Mouse (Mus musculus): Measurements from ENCODE around the gene Plcd3.

Gene Plcd3

DNA sequence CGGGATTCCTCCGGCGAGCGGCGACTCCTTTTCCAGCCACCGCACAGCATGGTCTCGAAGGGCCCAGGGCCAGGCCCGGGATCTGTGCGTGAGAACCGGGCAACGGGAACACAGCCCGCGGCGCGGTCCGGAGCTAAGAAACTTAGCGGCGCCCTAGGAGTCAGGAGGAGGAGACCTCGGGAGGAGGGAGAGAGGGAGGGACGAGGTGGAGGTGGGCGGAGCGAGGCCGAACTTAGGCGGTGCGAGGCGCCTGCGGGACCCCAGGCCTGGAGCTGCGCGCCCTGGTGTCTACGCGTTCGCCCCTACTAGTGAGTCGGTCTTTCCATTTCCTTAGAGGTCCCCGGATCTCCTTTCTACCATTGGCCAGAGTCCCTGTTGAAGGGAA, at the start of gene Plcd3, which contains the start of gene Acbd4:
Plcd3 (minus strand) TSS at position 178 of the 385 bp plus-strand sequence.
Acbd4 (plus strand) TSS at position 202 of the 385 bp plus-strand sequence.
- DNase-seq: peak; percentile 80

DNA sequence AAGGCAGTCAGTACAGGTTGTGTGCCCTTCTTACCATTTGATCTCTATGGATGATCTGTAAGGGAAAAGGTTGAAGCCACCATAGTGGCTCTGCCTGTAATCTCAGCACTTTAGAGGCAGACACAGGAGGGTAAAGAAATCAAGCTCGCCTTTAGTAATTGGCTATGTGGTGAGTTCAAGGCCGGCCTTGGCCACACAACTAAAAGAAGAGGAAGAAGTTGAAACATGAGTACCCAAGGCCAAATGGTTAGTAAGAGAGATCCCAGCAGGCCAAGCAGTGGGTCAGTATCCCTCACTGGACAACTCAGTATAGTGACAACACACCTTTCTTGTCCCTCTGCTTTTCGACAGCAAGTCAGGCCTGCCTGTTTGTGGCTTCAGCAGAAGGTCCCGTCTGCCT, 48.3 kb upstream of the Plcd3 start:
- no peak for DNase-seq

DNA sequence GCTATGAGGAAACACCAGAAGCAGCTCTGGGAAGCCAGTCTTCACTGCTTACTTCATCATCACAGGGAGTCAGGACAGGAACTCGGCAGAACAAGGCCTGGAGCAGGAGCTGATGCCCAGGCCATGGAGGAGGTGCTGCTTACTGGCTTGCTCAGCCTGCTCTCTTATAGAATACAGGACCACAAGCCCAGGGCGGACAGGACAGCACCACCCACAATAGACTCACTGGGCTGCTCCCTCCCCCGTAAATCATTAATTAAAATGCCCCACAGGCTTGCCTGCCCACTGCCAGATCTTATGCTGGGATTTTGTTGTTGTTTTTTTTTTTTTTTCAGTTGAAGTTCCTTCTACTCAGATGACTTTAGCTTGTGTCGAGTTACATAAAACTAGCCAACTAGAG, 46.3 kb upstream of the Plcd3 start:
- DNase-seq: no peak

DNA sequence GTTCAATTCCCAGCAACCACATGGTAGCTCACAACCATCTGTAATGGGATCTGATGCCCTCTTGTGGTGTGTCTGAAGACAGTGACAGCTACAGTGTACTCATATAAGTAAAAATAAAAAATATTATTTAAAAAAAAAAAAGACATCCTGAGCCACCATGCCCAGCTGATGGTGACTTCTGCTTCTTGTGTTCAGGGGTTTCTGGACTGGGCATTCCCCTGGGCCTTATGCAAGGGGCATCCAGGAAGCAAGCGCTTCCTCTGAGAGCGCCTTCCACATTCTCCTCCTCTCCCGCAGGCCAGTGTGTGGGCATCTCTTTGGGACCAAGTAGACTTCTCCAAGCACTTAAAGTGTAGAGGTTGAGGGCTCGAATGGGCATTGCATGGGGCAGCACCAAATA, 44.9 kb upstream of the Plcd3 start:
- no peak for DNase-seq

DNA sequence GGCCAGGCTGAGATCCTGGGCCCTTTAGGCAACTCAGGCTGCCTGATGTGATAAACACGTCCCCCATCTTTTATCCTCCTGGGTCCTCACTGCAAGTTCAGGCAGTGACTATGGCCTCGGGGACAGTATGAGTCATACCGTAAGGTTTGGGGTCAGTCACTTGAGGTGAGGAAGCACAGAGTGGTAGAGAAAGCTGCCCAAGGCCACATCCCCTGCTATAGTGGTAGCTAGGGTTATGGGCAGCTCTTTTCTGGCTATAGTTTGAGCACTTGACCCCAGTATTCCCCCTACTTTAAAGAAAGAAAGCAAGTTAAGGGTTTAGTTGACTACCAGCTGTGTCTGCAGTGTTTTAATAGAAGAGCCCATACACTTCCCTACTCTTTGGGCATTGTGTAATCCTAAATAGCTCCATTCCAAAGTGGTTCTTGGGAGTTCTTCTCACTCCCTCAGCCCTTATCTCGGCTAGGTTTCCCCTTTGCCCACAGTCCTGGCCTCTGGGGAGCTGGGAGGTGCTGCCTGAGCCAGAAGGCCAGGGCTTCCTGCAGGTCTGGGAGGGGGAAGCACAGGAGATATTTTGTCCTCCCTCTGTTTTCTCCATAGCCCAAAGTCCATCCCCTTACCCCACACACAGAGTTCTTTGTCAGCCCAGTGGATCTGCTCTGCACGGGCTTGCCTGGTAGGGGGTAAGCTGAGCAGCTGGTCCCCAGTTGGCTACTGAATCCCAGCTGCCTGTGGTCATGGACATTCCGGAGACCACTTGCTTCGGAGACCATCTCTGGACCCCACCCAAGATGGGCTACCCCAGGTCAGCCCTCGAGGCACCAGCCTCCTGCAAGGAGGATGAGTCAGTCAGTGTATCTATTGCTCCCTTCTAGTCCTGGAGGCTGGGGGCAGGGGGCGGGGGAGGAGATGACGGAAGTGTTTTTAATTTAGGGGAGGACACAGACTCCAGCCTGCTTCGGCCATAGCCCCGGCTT, 43.1 kb upstream of the Plcd3 start:
- no peak for DNase-seq

DNA sequence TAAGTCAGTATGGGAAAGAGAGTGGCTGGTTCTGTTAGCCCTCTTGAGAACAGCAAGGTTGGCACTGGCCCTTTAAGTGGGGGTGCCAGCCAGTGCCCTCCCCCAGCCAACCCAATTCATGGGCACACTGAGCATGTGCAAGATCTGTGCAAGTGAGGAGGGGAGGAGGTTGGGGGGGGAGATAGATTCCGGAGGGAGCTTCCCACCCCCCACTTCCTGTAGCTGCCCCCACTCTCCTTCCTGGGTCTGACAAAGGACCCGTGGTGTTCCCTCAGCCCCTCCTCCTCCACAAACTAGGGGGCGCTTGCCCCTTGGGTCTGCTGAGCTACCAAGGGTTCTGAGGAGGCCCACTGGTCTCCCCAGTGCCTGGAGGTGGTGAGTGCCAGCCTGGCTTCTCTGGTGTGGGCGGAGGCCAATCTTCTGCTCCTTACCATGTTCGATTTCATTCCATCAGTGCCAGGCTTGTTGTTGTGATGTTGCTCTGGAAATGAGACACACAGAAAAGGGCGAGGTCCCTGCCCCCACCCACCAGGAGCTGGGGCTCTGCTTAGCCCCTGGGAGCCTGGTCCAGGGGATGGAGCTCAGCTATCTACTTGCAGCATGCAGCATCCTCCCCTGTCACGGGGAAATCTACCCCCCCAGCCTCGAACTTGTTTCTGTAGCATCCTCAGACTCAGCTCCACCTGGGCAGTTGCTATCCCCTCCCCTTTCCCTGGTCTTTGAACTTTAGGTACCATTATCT, 41.2 kb upstream of the Plcd3 start:
- peak; percentile 87 for DNase-seq

DNA sequence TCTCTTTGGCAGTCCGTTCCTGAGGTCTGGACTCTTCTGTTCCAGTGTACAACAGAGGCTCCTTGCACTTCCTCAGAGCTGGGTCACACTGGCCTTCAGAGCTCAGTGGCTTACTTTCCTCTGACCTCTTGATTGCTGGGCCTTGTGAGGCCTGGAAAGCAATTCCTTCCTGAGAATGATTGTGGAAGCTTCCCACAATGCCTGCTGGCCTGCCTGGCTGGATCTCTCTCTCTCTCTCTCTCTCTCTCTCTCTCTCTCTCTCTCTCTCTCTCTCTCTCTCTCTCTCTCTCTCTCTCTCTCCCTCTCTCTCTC, 40.4 kb upstream of the Plcd3 start:
- DNase-seq: no peak

DNA sequence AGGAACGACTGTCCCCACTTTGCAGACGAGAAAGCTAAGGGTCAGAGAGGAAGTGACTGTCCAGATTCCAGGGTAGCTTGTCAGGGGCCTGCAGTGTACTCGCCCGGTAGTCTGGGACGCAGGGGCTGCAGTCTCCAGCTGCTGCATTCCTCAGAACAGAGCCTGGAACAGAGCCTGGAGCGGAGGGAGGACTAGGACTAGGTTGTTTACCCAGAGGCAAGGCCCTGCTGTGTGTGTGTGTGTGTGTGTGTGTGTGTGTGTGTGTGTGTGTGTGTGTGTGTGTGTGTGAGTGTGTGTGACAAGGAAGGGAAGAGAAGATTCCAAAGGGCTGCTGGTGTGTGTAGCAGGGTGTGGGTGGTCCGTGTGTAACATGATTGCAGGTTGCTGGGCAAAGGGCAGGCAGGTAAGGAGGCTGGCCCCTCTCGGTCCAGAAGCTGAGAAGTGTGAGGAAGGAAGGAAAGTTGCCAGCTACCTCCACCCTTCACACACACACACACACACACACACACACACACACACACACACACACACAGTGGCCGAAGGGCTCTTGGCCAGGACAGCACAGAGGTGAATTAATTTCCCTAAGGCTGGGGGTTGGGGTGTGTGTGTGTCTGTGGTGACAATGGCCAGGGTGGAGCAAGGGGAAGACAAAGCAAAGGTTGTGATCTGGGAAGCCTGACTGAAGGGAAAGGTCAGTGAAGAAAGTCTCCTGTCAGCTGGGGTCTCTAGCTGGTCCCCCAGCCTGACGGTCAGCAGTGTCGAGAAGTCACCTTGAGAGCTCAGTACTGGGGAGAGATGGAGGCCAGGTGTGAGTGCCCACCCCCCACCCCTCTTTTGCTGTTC, 39.9 kb upstream of the Plcd3 start:
- no peak for DNase-seq

DNA sequence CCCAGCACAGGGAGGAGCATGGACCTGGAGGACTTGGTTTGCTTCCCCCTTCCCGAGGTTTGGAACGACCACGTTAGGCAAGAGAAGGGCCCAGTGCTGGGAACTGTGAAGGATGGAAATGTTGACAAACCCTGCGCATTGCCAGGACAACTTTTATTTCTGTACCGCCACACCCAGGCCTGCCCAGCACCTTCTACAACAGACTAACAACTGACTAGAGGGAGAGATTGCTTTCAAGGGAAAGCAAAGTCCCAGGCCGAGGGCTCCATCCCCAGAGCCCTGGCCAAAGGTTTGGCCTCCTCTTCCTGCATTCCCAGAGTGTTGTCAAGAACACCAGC, 39.3 kb upstream of the Plcd3 start:
- no peak for DNase-seq

DNA sequence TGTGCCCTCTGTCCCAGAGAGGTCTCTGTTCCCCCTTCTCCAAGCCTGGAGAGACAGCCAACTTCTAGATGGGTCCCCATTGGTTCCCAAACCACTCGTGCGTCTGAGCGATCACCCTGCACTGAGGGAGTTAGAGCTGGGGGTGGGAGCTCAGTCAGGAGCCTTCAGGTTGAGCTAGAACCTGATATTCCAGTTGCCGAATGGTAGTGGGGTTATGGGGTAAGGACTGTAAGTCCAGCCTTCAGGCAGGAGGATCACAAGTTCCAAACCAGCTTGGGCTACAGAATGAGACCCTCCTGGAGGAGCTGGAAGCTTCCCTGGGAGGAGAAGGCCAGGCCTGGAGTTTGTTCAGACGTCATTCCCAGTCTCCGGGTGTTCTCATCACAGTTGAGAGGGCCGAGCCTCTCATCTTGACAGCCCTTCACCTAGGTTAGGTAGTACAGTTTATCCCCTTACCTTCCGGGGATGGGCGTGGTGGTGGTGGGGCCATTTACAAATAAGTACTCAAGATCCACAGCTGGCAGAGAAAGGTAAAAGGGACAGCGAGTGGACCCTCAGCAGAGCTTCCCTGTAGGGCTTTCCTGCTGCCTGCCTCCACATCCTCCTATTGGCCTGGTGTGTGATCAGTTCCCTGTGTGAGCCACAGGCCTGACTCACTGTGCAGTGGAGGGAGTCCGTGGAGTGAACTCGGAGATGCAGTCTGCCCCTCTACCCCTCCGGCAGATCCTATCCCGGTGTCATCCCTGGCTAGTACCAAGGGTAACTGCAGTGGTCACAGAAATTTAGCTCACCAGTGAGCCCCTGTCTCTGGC, 38.7 kb upstream of the Plcd3 start:
- no peak for DNase-seq

DNA sequence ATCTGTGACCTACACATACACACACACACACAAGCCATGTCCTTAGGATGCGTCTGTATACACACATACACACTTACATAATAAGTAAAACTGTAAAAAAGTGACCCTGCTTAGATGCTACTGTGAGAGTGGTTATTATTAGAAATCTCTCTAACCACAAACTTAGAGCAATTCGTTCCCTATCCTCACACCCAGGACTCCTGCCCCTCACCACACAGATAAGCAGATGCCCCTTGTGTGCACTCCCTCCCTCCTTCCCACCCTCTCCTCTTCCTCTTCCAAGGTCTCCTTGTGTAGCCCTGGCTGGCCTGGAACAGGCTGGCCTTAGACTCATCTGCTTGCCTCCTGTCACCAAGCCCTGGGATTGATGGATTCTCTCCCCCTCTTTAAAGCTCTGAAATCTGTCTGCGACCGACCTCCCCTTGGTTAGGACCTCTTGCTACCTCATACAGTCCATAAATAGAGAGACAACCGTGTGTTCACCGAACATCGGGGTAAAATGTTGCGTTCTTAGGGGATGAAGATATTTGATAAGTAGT, 34.6 kb upstream of the Plcd3 start:
- no peak for DNase-seq

DNA sequence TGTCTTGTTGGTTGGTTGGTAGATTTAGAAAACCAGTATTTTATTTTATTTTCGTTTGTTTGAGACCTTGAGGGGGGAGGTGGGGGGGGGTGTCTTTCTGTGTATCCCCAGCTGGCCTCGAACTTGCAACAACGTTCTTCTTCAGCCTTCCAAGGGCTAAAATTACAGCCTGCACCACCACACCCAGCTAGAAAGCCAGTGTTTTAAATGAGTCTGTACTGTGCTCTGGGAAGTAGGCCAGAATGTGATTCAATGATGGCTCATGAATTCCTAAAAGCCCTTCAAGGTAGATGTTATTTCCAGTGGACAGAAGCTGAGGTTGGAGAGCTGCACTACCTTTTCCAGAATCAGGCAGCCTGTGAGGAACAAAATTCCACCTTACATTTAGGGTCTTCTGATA, 32.8 kb upstream of the Plcd3 start:
- DNase-seq: no peak

DNA sequence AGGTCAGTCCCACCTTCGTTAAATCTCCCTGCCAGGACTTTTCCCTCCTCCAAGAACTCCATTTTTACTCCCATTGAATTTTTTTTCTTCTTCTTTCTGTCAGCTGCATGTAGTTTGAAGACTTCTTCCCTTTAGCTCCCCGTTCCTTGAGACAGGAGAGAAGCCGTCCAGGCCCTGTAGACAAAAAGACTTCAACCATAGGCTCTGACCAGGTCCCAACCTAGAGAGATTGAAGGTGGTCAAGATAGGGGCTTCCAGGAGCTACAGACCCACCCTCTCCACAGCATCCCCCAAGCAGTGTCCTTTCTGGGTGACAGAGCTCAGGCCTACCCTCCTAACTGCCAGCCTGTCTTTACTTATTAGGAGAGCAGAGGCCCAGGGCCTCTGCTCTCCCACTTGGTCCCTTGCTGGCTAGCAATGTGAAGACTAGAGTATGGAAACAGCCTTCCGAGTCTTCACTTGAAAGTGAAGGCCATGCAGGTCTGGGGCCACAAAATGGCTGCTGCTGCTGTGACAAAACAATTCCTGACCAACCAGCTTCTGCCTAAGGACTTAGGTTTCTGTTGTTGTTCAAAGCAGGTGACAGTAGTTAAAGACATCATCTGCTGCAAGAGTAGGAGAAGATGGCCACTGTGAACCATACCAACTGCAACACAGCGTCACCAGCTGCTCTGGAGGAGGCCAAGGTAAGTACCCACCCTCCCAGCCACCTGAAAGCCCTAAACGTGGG, 32.2 kb upstream of the Plcd3 start:
- DNase-seq: no peak

DNA sequence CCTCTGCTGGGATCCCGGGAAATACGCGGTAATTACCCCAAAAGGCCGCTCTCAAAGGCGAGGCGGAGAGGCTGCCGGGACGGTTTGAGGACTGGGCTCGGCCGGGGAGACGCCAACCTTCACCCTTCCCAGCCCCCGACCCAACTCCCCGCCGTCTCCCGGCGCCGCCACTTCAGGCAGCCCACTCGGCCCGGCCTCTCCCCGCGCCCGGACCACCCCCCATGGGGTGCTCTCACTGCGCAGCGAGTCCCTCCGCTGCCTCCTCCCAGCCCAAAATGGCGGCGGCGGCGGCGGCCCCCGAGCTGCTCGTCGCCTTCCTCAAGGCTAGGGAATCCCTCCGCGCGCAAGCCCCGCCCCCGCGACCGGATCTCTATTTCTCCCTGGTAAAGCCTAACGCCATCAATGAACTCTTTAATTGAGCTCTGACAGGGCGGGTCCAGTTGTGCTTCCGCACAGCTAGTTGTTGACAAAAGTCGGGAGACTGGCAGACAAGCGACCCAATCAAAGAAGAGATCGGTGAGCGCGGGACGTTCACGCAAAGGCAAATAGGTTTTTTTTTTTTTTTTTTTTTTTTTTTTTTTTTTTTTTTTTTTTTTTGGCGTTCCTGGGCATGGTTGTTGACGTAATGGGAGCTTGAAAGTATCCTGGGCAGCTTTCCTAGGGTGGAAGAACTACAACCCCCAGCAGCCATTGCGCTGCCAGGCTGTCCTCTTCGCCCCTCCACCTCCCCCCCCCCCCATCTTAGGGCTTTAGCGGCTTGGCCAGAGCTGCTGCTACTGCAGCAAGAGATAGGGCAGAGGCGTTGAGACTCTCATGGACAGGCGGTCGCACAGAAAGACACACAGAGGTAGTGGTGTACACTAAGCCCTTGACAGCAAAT, 31.4 kb upstream of the Plcd3 start:
- DNase-seq: peak; percentile 100

DNA sequence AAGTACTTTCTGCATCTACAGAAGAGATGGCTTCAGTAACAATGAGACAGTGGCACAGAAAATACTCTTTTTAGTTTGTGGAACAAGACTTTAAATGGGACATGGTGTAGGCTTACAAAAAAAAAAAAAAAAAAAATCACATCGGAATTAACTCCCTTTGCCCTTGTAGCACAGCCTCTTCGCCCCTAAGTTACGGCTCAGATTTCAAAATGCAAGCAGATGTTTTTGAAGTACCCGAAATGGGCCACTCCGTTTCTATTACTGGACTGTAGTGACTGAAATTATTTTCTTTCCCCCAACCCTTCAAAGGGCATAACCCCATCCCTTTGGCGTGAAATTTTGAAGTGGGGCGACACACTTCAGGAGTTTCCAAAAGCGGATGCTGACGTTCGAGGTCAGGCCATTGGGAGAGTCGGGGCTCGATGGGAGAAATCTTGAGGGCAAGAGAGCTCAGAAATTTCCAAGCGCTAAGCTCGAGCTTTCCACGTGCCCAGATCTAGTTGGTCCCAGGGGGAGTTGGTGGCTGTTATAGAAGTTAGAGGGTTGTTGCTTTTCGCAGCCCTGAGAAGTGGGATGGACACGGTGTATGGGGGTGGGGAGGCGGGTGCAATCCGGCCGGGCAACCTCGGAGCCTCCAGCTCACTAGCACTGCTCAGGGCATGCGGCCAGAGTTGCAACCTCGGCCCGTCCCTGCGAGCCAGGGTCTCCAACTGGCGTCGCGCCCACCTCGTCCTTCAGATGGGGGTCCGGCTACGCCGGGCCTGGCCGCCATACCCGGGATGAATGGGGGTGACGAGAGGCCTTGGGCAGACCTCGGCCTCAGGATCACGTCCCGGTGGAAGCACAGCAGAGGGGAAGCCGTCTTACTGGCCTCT, 30.5 kb upstream of the Plcd3 start, which contains the start of gene Hexim2:
Hexim2 (plus strand) TSS at position 729 of the 875 bp plus-strand sequence.
- peak; percentile 80 for DNase-seq

DNA sequence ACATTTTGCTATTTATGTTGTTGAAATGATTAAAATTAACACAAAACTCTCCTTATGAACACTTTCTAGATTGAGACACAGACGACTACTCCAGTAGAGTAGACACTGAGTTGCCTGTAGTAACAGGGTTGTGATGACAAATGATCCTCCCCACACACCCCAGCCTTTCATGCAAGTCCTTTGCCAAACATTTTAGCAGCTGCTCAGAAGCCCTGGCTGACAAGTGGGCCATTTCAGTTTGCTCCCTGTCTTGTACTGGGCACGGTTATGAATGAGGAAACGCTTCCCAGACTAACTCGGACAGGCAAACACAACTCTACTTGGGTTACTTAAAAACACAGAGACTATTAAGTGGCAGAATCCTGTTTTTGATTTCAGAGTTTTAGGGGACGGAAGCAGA, 18.9 kb upstream of the Plcd3 start:
- DNase-seq: no peak

DNA sequence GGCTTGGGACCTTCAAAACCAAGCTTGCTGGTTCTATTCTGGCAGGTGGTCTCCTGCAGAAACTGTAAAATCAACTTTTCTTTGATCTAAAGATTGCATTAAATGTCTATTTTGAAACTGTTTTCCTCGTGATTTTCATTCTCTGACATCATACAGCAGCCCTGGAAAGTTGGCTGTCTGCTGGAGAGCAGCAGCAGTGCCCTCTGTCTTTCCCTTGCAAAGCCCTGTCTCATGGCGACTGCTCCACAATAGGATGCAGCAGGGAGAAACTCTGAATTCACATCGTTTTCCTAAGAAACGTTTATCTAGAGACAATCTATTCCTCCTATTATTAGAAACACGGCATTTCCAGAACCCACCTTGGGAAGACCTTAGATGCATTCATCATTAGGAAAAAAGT, 18.2 kb upstream of the Plcd3 start:
- DNase-seq: no peak

DNA sequence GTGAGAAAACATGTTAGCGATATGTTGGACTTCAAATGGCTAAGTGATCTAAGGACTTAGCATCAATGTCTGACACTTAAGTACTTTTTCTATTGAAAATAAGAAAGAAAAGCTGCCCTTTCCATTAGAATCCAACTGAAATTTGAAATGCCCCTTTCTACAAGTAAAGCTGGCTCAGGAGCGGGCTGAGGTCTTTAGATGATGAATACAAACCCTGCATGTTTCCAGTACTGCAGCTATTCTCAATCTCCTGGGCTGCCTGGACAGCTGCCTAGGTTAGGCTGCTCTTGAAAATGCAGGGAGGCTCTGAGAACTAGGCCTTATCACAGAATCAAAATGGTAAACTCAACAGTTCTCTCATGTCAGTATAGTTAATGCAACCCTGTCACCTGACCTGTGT, 17.4 kb upstream of the Plcd3 start:
- no peak for DNase-seq

DNA sequence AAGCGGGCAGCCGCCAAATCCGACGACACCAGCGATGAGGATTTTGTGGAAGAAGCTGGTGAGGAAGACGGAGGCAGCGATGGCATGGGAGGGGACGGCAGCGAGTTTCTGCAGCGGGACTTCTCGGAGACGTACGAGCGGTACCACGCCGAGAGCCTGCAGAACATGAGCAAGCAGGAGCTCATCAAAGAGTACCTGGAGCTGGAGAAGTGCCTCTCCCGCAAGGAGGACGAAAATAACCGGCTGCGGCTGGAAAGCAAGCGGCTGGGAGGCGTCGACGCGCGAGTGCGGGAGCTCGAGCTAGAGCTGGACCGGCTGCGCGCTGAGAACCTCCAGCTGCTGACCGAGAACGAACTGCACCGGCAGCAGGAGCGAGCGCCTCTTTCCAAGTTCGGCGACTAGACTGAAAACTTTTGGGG, 16.1 kb upstream of the Plcd3 start:
- DNase-seq: no peak
